Mouse (Mus musculus): ENCODE measurements around the gene Prune1. TPM values are rescaled to one million over a fixed set of nuclear protein-coding genes. Genes with fewer than 3 reads are reported as not detected.

Gene Prune1
- total and polyA plus RNA-seq, 2 experiments from 2014 or later: 60.4 to 77.4 TPM

DNA sequence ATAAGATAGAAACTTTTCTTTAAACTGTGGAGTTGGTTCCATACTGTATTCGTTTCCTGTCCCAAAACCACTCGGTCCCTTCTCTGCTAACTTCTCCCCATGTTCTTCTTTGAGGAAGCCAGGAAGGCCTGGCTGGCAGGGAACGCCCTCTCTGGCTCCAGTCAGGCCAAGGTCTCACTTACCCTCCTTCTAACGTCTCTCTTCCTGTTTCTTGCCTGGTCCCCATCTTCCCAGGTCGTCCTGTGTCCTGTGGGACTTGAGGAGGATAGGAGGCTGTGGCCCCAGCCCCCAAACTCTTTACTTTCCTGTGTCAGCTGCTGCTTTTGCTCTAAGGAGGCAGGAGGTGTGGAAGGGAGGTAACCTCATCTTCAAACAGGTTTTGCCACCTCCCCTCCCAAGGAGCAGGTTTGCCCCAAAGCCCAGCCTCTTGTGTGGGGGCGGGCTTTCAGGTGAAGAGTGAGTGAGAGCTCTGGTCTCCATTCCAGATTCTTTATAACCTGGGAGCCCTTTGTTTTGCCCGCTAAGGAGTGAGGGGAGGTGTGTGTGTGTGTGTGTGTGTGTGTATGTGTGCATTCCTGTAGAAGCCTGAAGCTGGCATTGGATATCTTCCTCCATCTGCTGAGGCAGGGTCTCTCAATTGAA is 31.0 kb downstream of the Prune1 start, which contains the start of gene Bnipl:
Bnipl (minus strand) TSS at position 411 of the 642 bp plus-strand sequence.
- DNase-seq (ENCODE audit: low spot score) (no peak), ATAC-seq (no peak)
- Histone ChIP-seq H3K4me3 (ENCODE audit: low read length) (no peak within 1 kb of the TSS), H3K27ac (no peak within 1 kb of the TSS), H3K9ac (replicated peaks; ENCODE audit: low read length) (no peak within 1 kb of the TSS), H3K4me2 (ENCODE audit: low read depth, low read length) (no peak within 1 kb of the TSS), H3K4me1 (ENCODE audit: insufficient read depth, low read length) (no peaks in the 10 kb centered on the region), H3K27me3 (ENCODE audit: insufficient read depth, low read length) (no peaks in the 10 kb centered on the region), H3K9me3 (ENCODE audit: low read length) (no peaks in the 10 kb centered on the region), H3K36me3 (ENCODE audit: insufficient read depth, low read length) (peaks cover 11% of the 10 kb centered on the region)
- no peak for TF ChIP-seq CTCF (IDR thresholded peaks at IDR 0.05; ENCODE audit: low read depth)
- WGBS: 63% methylated on average over 7 of the region's 7 CpGs

DNA sequence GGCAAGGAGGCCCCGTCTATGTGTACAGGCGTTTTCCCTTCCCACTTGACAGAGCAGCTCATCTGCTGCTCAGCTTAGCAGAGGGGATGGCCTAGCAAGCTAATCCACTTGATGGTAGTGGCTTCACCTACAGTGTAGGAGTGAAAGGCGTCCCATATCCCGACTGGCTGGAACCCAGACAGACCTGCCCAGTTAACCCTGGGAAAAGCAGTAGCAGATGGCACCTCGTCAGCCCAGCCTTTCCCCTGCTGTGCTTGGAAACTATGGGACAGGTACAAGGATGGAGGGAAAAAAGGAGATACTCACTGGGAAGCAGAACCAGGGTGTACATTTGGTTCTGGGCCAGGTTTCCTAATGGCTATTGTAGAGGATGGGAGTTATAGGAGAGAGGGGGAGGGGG is 31.5 kb downstream of the Prune1 start:
- Histone ChIP-seq H3K36me3 (ENCODE audit: insufficient read depth, low read length) (peaks cover 11% of the 10 kb centered on the region), H3K27ac (no peak overlapping the region), H3K4me2 (ENCODE audit: low read depth, low read length) (no peak overlapping the region), H3K9me3 (ENCODE audit: low read length) (no peaks in the 10 kb centered on the region), H3K4me1 (ENCODE audit: insufficient read depth, low read length) (no peaks in the 10 kb centered on the region), H3K27me3 (ENCODE audit: insufficient read depth, low read length) (no peaks in the 10 kb centered on the region), H3K9ac (replicated peaks; ENCODE audit: low read length) (no peak overlapping the region), H3K4me3 (ENCODE audit: low read length) (no peak overlapping the region)
- no peak for ATAC-seq
- 77% methylated on average over 5 of the region's 5 CpGs for WGBS
- DNase-seq (ENCODE audit: low spot score): no peak
- no peak for TF ChIP-seq CTCF (IDR thresholded peaks at IDR 0.05; ENCODE audit: low read depth)

DNA sequence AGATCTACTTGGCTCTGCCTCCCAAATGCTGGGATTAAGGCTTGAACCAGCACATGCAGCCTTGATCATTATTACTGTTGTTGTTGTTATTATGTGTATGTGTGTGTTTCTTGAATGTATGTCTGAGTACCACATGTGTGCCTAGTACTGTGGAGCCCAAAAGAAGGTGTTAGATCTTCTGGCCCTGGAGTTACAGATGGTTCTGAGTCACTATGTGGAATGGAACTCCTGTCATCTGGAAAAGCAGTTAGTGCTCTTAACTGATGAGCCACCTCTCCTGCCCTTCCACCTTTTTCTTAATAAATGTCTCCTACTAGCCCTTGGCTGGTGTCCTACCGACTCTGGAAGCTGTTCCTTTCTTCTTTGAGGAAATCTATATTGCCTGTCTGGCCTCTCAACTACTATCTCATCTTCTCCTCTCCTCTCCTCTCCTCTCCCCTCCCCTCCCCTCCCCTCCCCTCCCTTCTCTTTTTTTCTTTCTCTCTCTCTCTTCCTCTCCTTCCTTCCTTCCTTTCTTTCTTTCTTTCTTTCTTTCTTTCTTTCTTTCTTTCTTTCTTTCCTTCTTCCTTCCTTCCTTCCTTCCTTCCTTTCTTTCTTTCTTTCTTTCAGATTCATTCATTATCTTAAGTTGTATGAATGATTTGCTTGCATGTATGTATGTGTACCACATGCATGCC is 34.1 kb downstream of the Prune1 start:
- ATAC-seq (no peak), DNase-seq (ENCODE audit: low spot score) (no peak)
- Histone ChIP-seq H3K4me3 (ENCODE audit: low read length) (no peak overlapping the region), H3K9me3 (ENCODE audit: low read length) (no peaks in the 10 kb centered on the region), H3K4me1 (ENCODE audit: insufficient read depth, low read length) (no peaks in the 10 kb centered on the region), H3K9ac (replicated peaks; ENCODE audit: low read length) (no peak overlapping the region), H3K4me2 (ENCODE audit: low read depth, low read length) (no peak overlapping the region), H3K36me3 (ENCODE audit: insufficient read depth, low read length) (no peaks in the 10 kb centered on the region), H3K27ac (no peak overlapping the region), H3K27me3 (ENCODE audit: insufficient read depth, low read length) (no peaks in the 10 kb centered on the region)
- TF ChIP-seq CTCF (IDR thresholded peaks at IDR 0.05; ENCODE audit: low read depth): no peak
- 74% methylated on average over 1 of the region's 1 CpGs for WGBS

DNA sequence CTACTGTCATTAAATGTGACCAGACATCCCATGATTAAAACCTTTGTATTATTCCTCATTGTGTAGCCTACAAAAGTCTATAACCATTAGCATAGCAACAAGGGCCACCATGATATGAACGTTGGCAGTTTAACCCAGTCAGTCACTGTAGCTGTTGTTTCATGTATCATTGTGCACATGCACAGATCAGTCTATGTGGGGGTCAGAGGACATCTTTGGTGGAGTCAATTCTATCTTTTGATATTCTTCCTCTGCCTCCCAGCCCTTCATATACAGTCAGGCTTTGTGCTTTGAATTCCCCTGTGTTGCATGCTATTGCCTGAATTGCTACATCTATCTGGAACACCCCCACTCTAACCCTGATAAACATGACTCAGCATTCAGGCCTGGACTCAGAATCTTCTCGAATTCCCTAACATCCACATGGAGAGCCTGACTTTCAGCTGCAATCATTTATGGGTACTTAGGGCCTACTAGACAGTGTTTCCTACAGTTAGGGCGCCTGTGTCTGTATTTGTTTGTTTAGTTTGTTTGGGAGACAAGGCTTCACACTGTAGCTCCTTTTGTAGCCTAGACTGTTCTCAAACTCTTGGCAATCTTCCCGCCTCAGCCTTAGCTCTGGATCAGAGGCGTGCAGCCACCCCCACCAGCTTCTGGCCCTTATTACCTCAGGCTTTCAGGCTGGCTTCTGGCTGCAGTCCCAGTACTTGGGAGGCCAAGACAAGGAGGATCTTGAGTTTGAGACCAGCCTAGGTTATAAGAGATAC is 35.2 kb downstream of the Prune1 start:
- Histone ChIP-seq H3K9me3 (ENCODE audit: low read length) (no peaks in the 10 kb centered on the region), H3K27ac (no peak overlapping the region), H3K4me3 (ENCODE audit: low read length) (no peak overlapping the region), H3K4me1 (ENCODE audit: insufficient read depth, low read length) (no peaks in the 10 kb centered on the region), H3K27me3 (ENCODE audit: insufficient read depth, low read length) (no peaks in the 10 kb centered on the region), H3K36me3 (ENCODE audit: insufficient read depth, low read length) (no peaks in the 10 kb centered on the region), H3K4me2 (ENCODE audit: low read depth, low read length) (no peak overlapping the region), H3K9ac (replicated peaks; ENCODE audit: low read length) (no peak overlapping the region)
- peak; percentile 77 for ATAC-seq
- TF ChIP-seq CTCF (IDR thresholded peaks at IDR 0.05; ENCODE audit: low read depth): no peak
- WGBS: 67% methylated on average over 5 of the region's 5 CpGs
- peak; percentile 67 for DNase-seq (ENCODE audit: low spot score)

DNA sequence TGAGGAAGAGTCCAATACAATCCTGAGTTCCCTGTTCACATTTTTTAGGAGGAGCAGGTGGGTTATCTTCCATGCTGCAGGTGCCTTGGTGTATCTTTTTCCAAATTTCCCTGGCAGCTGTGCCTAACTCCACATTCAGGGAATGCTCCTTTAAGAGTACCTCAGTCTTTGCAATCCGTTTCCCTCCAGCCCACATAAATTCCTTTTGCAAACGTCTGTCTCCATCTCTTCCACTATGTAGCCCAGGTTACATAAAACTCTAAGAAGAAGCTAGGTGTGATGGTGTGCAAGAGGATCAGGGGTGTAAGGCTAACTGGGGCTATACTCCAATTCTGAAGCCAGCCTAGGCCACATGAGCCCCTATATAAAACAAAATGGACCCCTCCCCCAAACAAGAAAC is 38.8 kb downstream of the Prune1 start:
- DNase-seq (ENCODE audit: low spot score) (no peak), ATAC-seq (no peak)
- 84% methylated on average over 2 of the region's 2 CpGs for WGBS
- Histone ChIP-seq H3K4me2 (ENCODE audit: low read depth, low read length) (no peak overlapping the region), H3K4me1 (ENCODE audit: insufficient read depth, low read length) (no peaks in the 10 kb centered on the region), H3K4me3 (ENCODE audit: low read length) (no peak overlapping the region), H3K36me3 (ENCODE audit: insufficient read depth, low read length) (no peaks in the 10 kb centered on the region), H3K9ac (replicated peaks; ENCODE audit: low read length) (no peak overlapping the region), H3K27ac (no peak overlapping the region), H3K27me3 (ENCODE audit: insufficient read depth, low read length) (no peaks in the 10 kb centered on the region), H3K9me3 (ENCODE audit: low read length) (no peaks in the 10 kb centered on the region)
- TF ChIP-seq CTCF (IDR thresholded peaks at IDR 0.05; ENCODE audit: low read depth): no peak

DNA sequence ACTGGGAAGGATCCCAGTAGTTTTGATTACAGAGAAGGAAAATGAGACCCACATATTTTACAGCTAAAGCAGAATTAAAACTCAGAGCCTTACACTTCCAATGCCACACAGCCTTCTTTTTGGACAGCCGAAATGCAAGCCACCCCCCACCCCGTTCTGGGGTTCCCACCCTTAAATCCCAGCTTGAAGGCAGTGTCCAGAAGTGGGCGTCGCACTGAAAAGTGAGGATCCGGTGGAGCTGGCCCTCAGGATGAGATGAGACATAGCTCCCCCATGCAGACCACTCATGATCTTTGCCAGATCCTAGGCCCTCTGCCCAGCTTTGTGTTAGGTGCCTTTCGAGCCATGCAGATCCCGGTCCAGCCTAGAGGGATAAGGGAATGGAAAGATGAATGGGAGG is 40.4 kb downstream of the Prune1 start, which contains the start of gene Gm128:
Gm128 (minus strand) TSS at position 101 of the 400 bp plus-strand sequence.
- H3K4me2 ChIP-seq (ENCODE audit: low read depth, low read length): no peak within 1 kb of the TSS
- DNase-seq (ENCODE audit: low spot score): no peak
- no peaks in the 10 kb centered on the region for H3K4me1 ChIP-seq (ENCODE audit: insufficient read depth, low read length)
- peaks cover 7% of the 10 kb centered on the region; the same call in 1 of the 2 replicates for H3K36me3 ChIP-seq (ENCODE audit: insufficient read depth, low read length)
- no peak within 1 kb of the TSS for H3K27ac ChIP-seq
- ATAC-seq: no peak
- no peak within 1 kb of the TSS for H3K4me3 ChIP-seq (ENCODE audit: low read length)
- H3K27me3 ChIP-seq (ENCODE audit: insufficient read depth, low read length): no peaks in the 10 kb centered on the region
- no peak for TF ChIP-seq CTCF (IDR thresholded peaks at IDR 0.05; ENCODE audit: low read depth)
- no peak within 1 kb of the TSS for H3K9ac ChIP-seq (replicated peaks; ENCODE audit: low read length)
- 74% methylated on average over 7 of the region's 7 CpGs for WGBS
- no peaks in the 10 kb centered on the region for H3K9me3 ChIP-seq (ENCODE audit: low read length)
